Mouse (Mus musculus) olfactory bulb, adult 2 months (tissue): ENCODE results near the gene Edem2. TPM values are rescaled to one million over a fixed set of nuclear protein-coding genes. Genes with fewer than 3 reads are reported as not detected.

Experiments used
- H3K27ac ChIP-seq: fragments of 200-500 bp; 2 replicates; pipeline ENCODE4 v1.5.1; 2012; ENCODE audit warnings: low read depth, low read length; ENCODE audit not compliant: insufficient read depth
- H3K4me1 ChIP-seq: fragments of 200-500 bp; 2 replicates; pipeline ENCODE4 v1.6.1; 2012; ENCODE audit warnings: low read length; ENCODE audit not compliant: control insufficient read depth, insufficient read depth
- H3K4me3 ChIP-seq: fragments of 200-500 bp; 2 replicates; pipeline ENCODE4 v1.5.1; 2012; ENCODE audit warnings: mild to moderate bottlenecking, low read depth, low read length, moderate library complexity; ENCODE audit not compliant: insufficient read depth
- CTCF ChIP-seq: fragments of 200-500 bp; IDR thresholded peaks from 2 replicates; pipeline ENCODE4 v1.5.1; 2012; ENCODE audit warnings: low read depth, mild to moderate bottlenecking, low read length, moderate library complexity; ENCODE audit not compliant: insufficient read depth
- POLR2A ChIP-seq: fragments of 200-500 bp; IDR thresholded peaks from 2 replicates; pipeline ENCODE4 v1.6.1; 2012; ENCODE audit warnings: mild to moderate bottlenecking, low read depth, low read length, moderate library complexity; ENCODE audit not compliant: insufficient read depth
- WGBS: fragments of 180-500 bp; shearing (Covaris S2); methylation state at CpG from one replicate; pipeline ENCODE4 v1.1.7; 2018; 5-methylcytosine and 5-hydroxymethylcytosine counted together
- polyA plus RNA-seq: library from polyadenylated mRNA; stranded (reverse); fragments of >200 nt; gene quantifications from 2 replicates; pipeline ENCODE4 v1.2.4, GENCODE M21; 2012; ENCODE audit warnings: low replicate concordance; ENCODE audit not compliant: missing spikeins, insufficient read depth, insufficient read length

Gene Edem2
- polyA plus RNA-seq, 1 experiment = not detected

GRCm38 (mm10) chr2:155764679-155765418 is 35.6 kb upstream of the Edem2 start:
- Histone ChIP-seq H3K4me1 (peaks cover 5% of the 10 kb centered on the region; the same call in 1 of the 2 replicates), H3K4me3 (peak overlapping the region; percentile 16; the same call in 1 of the 2 replicates), H3K27ac (no peak overlapping the region)
- 46% methylated on average over 13 of the region's 13 CpGs for WGBS
- TF ChIP-seq POLR2A (no peak), CTCF (0 out of 2 replicates have a peak, but pooled peaks have one; percentile 11)

DNA sequence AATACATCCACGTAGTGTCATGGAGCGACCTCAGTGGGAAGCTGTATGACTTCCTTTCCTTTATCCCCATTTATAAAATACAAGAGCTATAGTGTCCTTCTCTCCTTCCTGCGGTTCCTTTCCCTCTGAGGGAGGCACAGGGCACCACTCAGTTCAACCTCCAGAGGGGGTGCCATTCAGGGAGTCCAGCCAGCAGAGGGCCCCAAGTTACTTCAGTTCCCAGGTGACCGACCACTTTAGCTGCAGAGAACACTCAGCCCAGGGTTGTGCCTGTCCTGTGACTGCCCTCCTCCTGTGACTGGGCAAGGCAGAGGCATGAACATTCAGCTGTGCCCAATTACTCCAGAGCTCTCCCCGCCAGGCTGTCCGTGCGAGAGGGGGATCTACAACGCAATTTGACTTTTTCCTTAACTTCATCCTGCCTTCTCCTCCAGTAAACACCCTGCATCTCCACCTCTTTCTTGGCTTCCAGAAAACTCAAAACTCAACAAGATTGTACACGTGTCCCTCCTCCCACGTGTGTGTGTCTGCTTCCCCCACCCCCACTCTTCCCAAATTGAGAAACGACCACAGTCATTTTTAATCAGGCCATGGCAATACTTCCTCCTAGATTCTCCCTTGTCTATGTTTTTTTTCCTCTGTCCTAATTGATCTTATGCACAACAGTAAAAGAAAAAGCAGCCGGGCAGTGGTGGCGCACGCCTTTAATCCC is 27.7 kb upstream of the Edem2 start:
- TF ChIP-seq CTCF = no peak
- no peak for TF ChIP-seq POLR2A
- no peak overlapping the region for H3K27ac ChIP-seq
- WGBS = 70% methylated on average over 14 of the region's 14 CpGs

GRCm38 (mm10) chr2:155755746-155756145 is 26.5 kb upstream of the Edem2 start:
- H3K4me3 ChIP-seq = no peak overlapping the region
- H3K4me1 ChIP-seq = peaks cover 22% of the 10 kb centered on the region
- H3K27ac ChIP-seq = no peak overlapping the region
- TF ChIP-seq CTCF (no peak), POLR2A (no peak)
- 0% methylated on average over 1 of the region's 1 CpGs for WGBS

More for the DNA sequence above, 27.7 kb upstream of the Edem2 start:
- Histone ChIP-seq H3K4me1 (peaks cover 14% of the 10 kb centered on the region), H3K4me3 (no peak overlapping the region)

DNA sequence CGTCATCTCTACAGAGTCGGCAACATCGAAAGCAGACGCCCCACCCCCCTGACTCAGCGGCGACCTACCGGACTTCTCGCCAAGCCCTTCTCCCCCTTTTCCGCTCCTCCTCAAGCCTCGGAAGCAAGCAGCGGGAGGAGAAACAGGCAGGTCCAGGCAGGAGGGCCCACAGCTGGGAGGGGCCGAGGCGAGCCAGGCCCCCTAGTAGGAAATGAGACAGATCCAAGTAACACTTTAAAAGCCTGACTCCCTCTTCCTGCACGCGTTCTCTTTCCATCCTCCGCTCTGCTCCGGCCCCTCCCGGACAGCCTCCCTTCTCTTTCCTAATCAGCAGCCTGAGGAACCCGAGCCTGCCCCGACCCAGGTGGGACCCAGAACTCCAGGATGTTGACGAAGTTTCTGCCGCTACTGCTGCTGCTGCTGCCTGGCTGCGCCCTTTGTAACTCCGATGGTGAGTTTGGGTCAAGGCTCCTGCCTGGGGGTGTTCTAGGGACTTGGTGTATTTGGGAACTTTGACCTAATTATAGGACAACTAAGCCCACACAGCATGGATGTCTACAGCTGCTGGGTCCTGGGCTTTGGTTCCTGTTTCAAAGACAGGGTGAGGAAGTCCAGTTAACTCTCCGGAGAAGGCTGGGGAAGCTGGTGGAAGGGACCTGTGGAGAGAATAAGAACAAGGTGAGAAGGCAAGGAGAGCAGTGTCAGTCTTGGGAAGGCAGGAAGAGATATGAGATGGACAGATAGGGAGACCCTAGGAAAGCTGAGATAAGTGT is 21.9 kb upstream of the Edem2 start, which contains the start of gene Procr:
Procr (plus strand) TSS at position 104 of the 773 bp plus-strand sequence.
- 7% methylated on average over 25 of the region's 25 CpGs for WGBS
- Histone ChIP-seq H3K4me1 (peaks cover 22% of the 10 kb centered on the region), H3K27ac (no peak within 1 kb of the TSS), H3K4me3 (peak within 1 kb of the TSS; percentile 34)
- no peak for TF ChIP-seq CTCF
- no peak for TF ChIP-seq POLR2A

DNA sequence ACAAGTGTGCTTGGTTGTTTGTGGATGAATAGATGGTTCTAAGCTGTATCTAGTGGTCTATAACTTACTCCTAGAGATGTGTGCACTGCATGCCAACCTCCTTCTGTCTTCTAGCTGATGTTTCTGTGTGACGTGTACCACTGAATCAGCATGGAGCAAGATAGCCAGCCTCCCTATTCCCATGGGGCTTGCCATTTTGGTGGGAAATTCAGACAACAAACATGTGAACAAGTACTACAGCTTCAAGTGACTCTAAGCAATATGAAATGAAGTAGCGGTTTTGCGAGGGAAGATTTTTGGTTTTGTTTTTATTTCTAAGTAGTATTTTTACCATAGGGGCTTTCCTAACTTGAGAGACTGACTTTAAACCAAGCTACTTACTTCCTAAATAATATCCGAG is 20.1 kb upstream of the Edem2 start:
- Histone ChIP-seq H3K4me3 (no peak overlapping the region), H3K27ac (no peak overlapping the region), H3K4me1 (peaks cover 22% of the 10 kb centered on the region)
- TF ChIP-seq CTCF (no peak), POLR2A (no peak)
- WGBS = 90% methylated on average over 4 of the region's 4 CpGs

GRCm38 (mm10) chr2:155745487-155745886 is 16.2 kb upstream of the Edem2 start:
- no peak for TF ChIP-seq POLR2A
- TF ChIP-seq CTCF = no peak
- Histone ChIP-seq H3K27ac (no peak overlapping the region), H3K4me1 (0 out of 2 replicates have a peak, but pooled peaks cover 2% of the 10 kb centered on the region), H3K4me3 (no peak overlapping the region)
- WGBS = 72% methylated on average over 3 of the region's 3 CpGs

GRCm38 (mm10) chr2:155743351-155743750 is 14.1 kb upstream of the Edem2 start:
- Histone ChIP-seq H3K27ac (no peak overlapping the region), H3K4me3 (no peak overlapping the region), H3K4me1 (0 out of 2 replicates have a peak, but pooled peaks cover 2% of the 10 kb centered on the region)
- no peak for TF ChIP-seq CTCF
- no peak for TF ChIP-seq POLR2A
- WGBS = 90% methylated on average over 9 of the region's 9 CpGs

DNA sequence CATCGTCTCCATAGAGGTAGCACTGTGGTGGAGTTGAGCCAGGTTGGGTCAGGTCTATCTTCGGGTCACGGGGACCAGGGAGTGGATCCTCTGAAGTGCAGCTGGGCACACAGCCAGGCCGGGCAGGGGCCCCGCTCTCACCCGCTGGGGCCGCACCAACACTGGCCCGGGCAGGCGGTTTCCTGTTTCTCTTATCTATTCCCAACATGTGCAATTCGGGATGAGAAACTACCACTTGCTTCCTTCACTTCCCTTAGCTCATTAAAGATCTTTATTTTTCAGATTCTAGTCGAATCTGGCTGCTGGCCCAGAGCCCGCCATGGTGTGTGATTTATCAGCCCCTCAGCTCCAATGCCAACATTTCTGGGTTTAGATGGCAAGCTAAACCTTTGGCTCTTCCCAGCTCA is 13.7 kb upstream of the Edem2 start:
- 53% methylated on average over 12 of the region's 12 CpGs for WGBS

GRCm38 (mm10) chr2:155742211-155742610 is 12.9 kb upstream of the Edem2 start:
- H3K4me1 ChIP-seq = 0 out of 2 replicates have a peak, but pooled peaks cover 2% of the 10 kb centered on the region
- TF ChIP-seq CTCF (no peak), POLR2A (no peak)
- no peak overlapping the region for H3K27ac ChIP-seq
- 79% methylated on average over 11 of the region's 11 CpGs for WGBS
- H3K4me3 ChIP-seq = no peak overlapping the region

More for the DNA sequence above, 13.7 kb upstream of the Edem2 start:
- H3K27ac ChIP-seq = no peak overlapping the region
- TF ChIP-seq CTCF (no peak), POLR2A (no peak)
- no peak overlapping the region for H3K4me3 ChIP-seq
- H3K4me1 ChIP-seq = 0 out of 2 replicates have a peak, but pooled peaks cover 2% of the 10 kb centered on the region
